Comparison of ENCODE assay signal across 13 mouse cellular contexts in the genomic region with DNA sequence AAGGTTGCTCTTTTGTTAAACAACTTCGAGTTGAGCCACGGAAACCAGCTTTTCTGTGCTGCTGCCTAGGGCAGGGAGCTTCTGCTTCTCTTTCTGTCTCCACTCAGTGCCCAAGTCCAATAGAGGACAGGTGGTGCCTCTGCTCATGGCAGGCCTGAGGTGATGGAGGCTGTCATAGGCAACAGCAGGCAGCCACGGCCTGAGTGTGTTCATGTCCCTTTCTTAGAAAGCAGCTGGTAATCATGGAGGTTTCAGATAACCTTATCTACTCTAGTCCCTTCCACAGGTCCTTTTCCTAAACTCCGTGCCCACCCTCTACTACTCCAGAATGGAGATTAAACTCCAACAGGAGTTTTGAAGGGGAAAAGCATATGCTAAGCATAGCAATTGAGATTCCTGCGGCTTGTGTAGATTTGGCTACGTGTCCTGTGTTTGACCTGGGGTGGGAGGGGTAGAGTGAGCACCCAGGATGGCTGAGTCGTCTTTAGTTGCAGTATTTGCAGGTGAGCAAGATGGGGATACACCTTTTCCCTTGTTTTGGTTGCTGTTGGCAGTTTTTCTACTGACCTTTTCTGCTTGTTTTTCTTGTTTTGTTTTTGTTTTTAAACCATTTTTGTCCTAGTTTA. TPM values are rescaled to one million over a fixed set of nuclear protein-coding genes. Genes with fewer than 3 reads are reported as not detected.
DNase-seq lines count a peak whose midpoint lies in the region; ATAC-seq and TF ChIP-seq lines count a peak whose summit lies in the region.
"Had no signal": no experiment of that assay in that cellular context is flagged by ENCODE, and none has a peak within 500 bp of the region (broad histone marks: within the 10 kb centered on the region; RNA-seq: fewer than 3 reads in every experiment).

No protein-coding gene starts in this region.

- no peak for TF ChIP-seq CTCF in lung, postnatal 0 days (IDR thresholded peaks at IDR 0.05)

- intact Hi-C loops in heart, postnatal 14 days (cut with DNase I), result no loop called here

- H3K27me3 ChIP-seq in heart, embryonic 12.5 days (replicated peaks), result no peaks in the 10 kb centered on the region
- no peaks in the 10 kb centered on the region for H3K27me3 ChIP-seq in lung, postnatal 0 days (replicated peaks; ENCODE audit: insufficient read depth, low read length)

- ATAC-seq in heart, embryonic 12.5 days (ENCODE audit: insufficient number of reproducible peaks, low FRiP score), result peak; percentile 48
- peak; percentile 41 for ATAC-seq in lung, postnatal 0 days
- peak; percentile 82 for ATAC-seq in erythroblast, adult 5-6 weeks (replicated peaks; ENCODE audit: low FRiP score, poor library complexity, severe bottlenecking)
- ATAC-seq in megakaryocyte-erythroid progenitor cell, adult 5-6 weeks (replicated peaks; ENCODE audit: low FRiP score, low TSS enrichment, poor library complexity, severe bottlenecking), result peak; percentile 86
- ATAC-seq: forebrain, embryonic 14.5 days; hindbrain, embryonic 16.5 days had no signal

- peak overlapping the region; percentile 29; the same call in 1 of the 2 replicates for H3K4me2 ChIP-seq in heart, embryonic 12.5 days
- no peak overlapping the region for H3K4me2 ChIP-seq in lung, postnatal 0 days (replicated peaks; ENCODE audit: low read depth, low read length)

- H3K9ac ChIP-seq in heart, embryonic 12.5 days, result no peak overlapping the region
- H3K9ac ChIP-seq in lung, postnatal 0 days (replicated peaks; ENCODE audit: low read depth), result no peak overlapping the region

- H3K4me3 ChIP-seq in heart, embryonic 12.5 days, result no peak overlapping the region
- no peak overlapping the region for H3K4me3 ChIP-seq in lung, postnatal 0 days (ENCODE audit: low read depth, low read length)

- WGBS in heart, embryonic 12.5 days, result 35% methylated on average over 7 of the region's 7 CpGs
- WGBS in lung, postnatal 0 days, result 38% methylated on average over 7 of the region's 7 CpGs

- no peak for DNase-seq in heart, postnatal 14 days
- DNase-seq in lung, postnatal 0 days (ENCODE audit: low spot score), result no peak
- no peak for DNase-seq in lung, postnatal 14 days
- DNase-seq in thymus, postnatal 4 days, result no peak
- DNase-seq: adrenal gland, postnatal 10 days; cerebellum, adult 11 months; gastrocnemius, postnatal 25 days; thymus, adult 2 months had no signal

- no peak for TF ChIP-seq EP300 in lung, postnatal 0 days (IDR thresholded peaks at IDR 0.05)

- peaks cover 34% of the 10 kb centered on the region for H3K4me1 ChIP-seq in heart, embryonic 12.5 days (replicated peaks)
- H3K4me1 ChIP-seq in lung, postnatal 0 days (ENCODE audit: insufficient read depth, low read depth, low read length), result no peaks in the 10 kb centered on the region; the same call in 1 of the 2 replicates

- H3K36me3 ChIP-seq in heart, embryonic 12.5 days, result no peaks in the 10 kb centered on the region
- H3K36me3 ChIP-seq in lung, postnatal 0 days (ENCODE audit: insufficient read depth, low read length), result no peaks in the 10 kb centered on the region

- peak overlapping the region; percentile 60 for H3K27ac ChIP-seq in heart, embryonic 12.5 days (ENCODE audit: poor library complexity, severe bottlenecking)
- no peak overlapping the region for H3K27ac ChIP-seq in lung, postnatal 0 days (ENCODE audit: low read length)

- no peaks in the 10 kb centered on the region for H3K9me3 ChIP-seq in heart, embryonic 12.5 days (replicated peaks)
- H3K9me3 ChIP-seq in lung, postnatal 0 days (ENCODE audit: low read length), result no peaks in the 10 kb centered on the region

RNA-seq across cellular contexts. Expression of a gene that starts 10.0 kb away (rescaled TPM):
- polyA plus RNA-seq in heart, embryonic 12.5 days (2016; fragmentation: Nextera tagmentation; extraction: Ambion mirVana), result 22.9 and 23.3 TPM in 2 replicates
- total RNA-seq in heart, postnatal 14 days (2021), result 10 to 100 TPM; 22.9 to 26.1 TPM
- 15.5 and 20.6 TPM in 2 replicates for polyA plus RNA-seq in lung, postnatal 0 days (2015; fragmentation: Nextera tagmentation; extraction: Ambion mirVana)
- total RNA-seq in erythroblast, adult 5-6 weeks (2015; ENCODE audit: low replicate concordance), result 13.8 and 32.1 TPM in 2 replicates
- total RNA-seq in erythroblast, adult 5-6 weeks (2017; ENCODE audit: low replicate concordance), result 11.7 and 18.3 TPM in 2 replicates
- 31.7 and 37.3 TPM in 2 replicates for total RNA-seq in megakaryocyte-erythroid progenitor cell, adult 5-6 weeks (2014; fragmentation: Nextera tagmentation)
- total RNA-seq in megakaryocyte-erythroid progenitor cell, adult 5-6 weeks (2017), result 33.5 and 56.9 TPM in 2 replicates
